Mouse (Mus musculus) layer of hippocampus, postnatal 36 days (tissue): ENCODE data around the gene Bcas3. TPM values are rescaled to one million over a fixed set of nuclear protein-coding genes. Genes with fewer than 3 reads are reported as not detected.
A peak's percentile ranks its signal among the peaks of the same experiment; 100 is the strongest.

Experiments used
- DNase-seq, 2 experiments: peaks; one replicate each; pipeline ENCODE4 v3.0.0; 2022
- total RNA-seq, 2 experiments: library from RNA; stranded (reverse); gene quantifications; 2 replicates each; pipeline ENCODE4 v1.2.3; 2021

The Bcas3 gene
- total RNA-seq, 2 experiments from 2014 or later = 64.9 to 69.2 TPM

DNA sequence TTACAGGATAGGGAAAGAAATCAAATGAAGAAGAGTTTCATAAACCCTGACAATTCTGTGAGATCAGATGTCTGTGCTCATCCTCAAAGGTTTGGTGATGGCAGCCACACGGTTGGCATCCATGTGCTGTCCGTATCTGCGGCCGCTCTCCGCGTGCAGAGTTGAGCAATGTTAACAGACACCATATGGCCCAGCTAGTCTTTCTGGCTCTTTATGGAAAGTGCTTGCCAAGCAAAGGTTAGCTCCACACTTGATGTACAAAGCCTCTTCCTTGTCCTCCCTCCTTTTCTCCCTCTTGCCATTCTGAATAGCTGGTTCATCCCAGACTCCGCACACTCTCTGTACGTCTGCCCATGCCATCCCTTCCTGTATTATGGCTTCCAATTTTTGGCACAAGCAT, 269.0 kb downstream of the Bcas3 start:
- no peak for DNase-seq

DNA sequence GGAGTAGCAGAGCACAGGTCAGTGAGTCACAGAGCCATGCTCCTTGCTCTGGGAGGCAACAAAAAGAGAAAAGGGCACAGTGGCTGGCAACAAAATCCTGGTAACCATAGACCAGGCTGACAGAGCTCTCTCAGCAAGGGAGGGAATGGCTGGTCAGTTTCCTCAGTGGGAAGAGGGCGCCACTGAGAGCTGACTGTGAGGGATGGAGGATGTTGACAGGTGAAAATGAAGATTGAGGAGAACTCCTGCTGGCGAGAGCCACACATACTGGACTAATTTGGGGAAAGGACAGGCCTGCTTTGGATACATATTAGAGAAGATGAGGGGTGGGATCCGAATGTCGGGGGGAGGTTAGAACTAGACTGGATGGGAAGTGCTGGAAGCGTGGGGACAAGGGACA, 272.2 kb downstream of the Bcas3 start:
- DNase-seq = no peak

DNA sequence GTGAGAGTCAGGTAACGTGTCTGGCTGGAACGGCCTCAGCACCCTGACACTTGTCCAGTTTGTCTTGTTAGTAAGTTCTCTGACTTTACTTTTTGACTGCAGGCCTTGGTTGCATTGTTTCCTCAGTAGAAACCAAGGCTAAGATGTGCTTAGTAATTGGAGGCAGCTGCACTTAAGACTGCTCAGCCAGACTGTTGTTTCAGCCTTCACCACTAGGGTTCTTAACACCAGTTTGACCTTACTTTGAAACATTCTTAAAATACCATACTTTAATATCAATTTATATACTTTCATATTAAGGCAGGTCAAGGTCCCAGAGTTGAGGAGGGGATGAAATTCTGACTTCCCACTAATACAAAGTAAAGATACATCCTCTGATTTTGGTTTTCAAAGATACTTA, 273.9 kb downstream of the Bcas3 start:
- DNase-seq = no peak

DNA sequence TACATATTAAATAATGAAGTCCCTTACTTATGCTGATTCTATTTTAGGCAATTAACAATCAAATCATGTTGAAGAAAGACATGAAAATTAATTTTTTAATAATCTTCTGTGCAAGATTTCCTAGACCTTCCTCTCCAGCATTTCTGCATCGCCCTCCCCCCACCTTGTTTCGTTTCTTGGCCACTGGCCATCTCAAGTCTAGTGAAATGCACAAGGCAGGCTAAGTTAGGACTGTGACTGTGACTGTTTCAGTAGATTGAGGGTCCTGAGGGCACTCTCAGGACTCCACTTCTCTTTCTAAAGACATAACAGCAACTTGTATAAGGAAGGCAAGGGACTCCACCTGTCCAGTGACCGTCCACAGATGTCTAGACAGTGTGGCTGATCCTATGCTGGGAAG, 274.4 kb downstream of the Bcas3 start:
- no peak for DNase-seq

DNA sequence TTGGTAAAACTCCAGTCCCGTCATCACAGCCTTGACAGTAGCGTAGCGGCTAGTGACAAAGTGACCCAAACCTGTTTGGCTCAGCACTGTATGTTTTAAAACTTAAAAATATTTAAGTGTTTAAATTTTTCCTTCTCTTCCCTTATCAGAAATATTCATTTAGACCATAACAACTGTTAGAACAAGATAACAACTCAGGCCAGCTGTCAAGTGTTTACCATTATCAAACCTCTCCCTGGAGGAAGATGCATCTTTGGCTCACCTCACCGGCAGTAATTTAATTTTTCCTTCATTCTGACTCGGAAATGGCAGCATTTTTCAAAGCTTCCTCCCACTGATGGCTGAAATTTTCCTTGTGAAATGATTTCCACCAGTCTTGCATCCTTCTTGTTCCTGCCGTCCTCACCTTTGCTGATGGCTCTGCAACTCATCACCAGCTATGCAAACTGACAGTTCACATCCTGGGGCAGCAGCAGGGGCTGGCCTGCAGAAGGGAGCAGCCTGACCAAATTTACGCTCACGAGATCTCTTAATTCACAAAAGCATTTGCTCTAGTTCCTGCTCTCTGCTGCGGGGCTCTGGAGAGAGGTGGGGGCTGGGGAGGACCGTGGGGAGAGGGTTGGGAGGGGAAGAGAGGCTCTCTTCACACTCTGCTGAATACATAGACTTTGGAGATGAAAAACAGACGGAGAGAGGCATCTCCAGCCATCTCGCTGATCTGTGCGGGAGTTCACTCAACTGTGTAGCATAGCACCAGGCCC, 275.5 kb downstream of the Bcas3 start:
- no peak for DNase-seq

DNA sequence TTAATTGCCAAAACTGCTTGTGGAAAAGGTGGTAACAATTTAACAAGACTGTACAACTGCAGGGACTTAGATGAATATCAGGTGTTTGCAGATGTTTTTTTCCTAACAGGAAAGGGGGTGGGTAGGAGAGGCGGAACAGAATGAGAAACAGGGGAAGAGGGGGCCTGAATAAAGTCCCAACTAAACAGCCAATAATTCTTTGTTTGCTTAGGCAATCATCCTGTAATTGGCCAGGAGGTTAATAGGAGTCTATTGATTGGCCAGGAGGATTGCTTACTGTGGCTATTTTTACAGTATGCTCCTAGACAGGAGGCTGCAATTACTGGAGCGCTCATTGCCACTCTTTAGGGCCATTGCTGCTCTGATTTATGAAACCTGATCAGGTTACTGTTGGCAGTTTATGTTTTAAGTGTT, 279.6 kb downstream of the Bcas3 start:
- no peak for DNase-seq

DNA sequence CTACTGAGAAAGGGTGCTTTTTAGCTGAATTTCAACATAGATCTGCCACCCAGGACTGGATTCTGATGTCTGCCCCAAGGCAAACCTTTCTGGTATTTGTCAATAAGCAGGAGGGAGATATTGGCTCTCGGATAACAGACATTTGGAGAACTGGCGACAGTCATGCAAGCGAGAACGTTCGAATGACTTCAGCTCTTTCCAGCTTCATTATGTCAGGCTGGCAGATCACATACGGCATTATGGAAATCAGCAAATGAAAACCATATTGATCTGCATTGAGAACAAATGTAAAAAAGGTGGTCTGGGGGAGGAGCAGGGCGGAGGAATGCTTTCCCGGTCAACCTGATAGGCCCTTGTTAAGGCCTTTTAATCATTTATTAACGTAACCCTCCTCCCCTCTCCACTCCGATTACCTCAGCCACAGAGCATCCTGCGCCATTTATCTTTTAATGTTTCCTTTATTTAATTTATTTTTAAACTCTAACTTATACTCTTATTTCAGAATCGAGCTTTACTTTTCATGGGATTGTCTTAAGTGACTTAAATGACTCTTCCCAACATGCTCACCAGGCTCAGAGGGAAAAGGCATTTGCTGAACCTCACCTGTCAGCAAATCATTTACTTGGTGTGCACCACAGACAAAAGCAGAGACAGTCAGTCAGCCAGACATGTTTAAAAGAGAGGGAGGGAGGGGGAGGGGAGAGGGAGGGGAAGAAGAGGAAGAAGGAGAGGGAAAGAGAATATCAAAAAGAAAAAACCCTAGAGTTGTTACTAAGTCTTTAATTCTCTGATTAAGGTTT, 285.9 kb downstream of the Bcas3 start:
- no peak for DNase-seq

DNA sequence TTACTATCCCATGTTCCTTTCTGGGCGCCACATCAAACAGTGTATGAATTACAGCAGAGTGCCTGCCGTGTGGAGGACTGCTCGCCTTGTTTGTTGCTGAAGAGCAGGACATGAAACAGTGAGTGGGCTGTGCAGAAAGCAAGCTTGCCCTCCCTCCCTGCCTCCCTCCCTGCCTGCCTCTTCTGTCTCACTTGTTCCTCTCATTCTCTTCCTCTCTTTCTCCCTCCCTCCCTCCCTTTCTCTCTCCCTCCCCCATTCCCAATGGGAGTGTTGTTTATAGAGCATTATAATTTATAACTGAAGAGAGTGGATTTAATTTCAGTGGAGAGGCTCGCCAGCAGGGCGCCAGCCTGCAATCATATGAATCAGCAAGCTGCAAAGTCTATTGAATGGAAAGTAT, 287.7 kb downstream of the Bcas3 start:
- no peak for DNase-seq

DNA sequence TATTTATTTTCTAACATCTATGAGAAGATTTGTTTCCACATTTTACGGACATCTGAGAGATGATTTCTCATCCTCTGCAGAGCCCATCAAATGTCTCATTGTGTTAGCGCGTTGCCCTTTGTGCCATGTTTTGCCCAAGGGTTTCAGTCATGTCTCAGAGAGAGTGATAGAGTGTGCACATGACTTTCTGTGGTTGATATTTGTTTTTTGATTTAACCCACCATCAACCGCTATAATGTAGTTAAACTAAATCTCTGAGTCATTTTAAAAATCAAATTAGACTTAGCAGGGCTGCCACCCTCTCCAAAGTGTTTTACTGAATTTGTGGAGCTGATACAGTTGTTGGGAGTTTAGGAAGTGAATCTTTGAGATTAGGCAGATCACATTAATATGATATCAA, 288.5 kb downstream of the Bcas3 start:
- no peak for DNase-seq

DNA sequence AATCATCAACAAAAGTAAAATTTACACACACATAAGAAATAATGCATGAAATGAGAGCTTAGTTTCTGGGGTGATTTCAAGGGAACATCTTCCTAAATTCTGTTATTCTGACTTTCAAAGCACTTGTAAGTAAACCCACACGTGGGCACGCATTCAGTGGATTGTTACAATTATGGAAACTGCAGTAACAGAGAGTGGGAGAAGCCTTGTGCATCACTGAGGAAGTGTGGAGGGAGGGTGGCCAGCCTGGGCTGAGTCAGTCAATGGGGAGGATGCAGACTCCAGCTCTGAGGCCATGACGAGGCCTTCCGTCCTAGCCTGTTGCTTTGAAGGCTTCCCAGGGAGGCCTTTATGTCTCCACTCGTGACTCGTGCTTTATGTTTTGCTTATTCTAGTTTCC, 289.6 kb downstream of the Bcas3 start:
- DNase-seq = peak; percentile 24 to 27

DNA sequence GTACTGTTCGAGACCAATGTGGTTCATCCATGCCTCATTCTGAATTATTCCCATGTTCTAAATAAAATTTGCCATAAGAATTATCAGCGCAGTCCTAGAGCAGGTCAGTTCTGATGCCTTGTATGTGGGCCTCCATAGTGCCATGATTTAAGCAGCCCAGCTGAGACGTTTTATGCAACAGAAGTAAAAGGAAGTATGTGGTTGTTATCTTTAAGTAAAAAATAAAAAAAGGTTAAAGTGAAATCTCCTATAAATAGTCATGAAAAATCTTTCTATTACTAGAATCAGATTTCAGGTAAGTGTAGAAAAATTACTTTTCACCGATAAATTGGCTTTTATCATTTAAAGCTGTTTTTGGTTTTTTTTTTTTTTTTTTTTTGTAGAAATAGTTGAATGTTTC, 290.1 kb downstream of the Bcas3 start:
- no peak for DNase-seq

DNA sequence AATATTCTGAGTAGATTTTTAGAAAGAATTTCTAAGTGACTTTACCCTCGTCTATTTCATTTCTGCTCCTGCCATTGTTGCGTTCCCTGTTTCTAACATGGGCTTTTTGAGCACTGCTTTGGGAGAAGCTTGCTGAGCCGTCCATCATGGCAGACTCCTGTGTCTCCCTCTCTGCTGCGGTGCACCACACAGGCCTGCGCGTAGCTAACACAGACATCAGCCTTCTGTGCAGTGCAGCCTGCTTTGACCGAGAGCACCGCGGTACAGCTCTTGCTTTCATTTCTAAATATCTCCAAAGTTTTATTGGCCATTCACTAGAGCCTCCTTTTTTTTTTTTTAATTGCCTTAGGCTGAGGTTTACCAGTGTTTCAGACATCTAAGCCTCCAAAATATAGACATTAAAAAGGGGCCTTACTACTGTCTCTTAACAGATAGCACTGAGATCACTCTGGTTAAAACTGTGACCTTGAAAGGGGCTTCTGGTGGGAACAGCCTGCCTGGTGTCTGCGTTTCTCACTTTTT, 290.6 kb downstream of the Bcas3 start:
- no peak for DNase-seq

DNA sequence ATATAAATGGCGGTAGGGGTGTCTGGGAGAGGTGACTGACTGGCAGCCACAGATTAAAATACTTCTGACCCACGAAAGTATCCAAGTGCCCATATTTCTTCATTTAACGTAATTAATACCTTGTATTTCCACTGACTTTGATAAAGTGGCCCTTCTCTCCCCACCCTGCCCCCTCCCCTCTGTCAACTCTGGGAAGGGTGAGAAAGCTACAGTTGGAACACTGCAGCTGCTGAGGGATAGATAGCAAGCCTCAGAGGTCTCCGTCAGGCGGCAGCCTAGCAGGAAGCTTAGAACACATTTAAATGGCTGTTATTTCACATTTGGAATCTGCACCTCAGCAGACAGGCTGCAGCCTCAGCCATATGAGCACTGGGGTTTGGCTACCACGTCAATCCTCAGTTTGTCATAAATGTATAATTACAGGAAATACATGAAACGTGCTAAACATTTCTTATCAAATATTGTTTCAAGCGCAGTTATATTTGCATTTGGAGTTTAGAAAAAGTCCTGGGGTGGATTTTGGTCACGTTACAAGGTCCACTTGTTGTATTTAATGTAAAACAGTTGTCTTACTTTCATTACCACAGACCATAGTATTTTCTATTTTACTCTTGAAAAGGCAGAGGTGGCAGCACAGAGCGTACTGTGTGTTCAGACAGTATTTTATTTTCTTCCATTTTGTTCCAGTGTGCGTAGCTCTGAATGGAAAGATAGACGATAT, 291.2 kb downstream of the Bcas3 start:
- no peak for DNase-seq

DNA sequence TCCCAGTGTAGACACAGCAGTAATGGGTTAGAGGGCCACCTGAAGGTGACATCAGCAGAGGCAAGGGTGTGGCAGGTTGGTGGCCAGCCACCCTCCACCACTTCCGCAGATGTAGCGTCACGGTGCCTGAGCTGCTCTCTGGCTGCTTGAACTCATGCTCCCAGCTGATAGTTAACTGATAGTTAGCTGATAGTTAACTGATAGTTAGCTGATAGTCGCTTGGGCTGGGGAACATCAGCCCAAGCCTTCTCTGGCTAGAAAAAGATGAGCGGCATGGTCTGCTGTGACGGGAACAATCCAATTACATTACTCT, 291.7 kb downstream of the Bcas3 start:
- no peak for DNase-seq

DNA sequence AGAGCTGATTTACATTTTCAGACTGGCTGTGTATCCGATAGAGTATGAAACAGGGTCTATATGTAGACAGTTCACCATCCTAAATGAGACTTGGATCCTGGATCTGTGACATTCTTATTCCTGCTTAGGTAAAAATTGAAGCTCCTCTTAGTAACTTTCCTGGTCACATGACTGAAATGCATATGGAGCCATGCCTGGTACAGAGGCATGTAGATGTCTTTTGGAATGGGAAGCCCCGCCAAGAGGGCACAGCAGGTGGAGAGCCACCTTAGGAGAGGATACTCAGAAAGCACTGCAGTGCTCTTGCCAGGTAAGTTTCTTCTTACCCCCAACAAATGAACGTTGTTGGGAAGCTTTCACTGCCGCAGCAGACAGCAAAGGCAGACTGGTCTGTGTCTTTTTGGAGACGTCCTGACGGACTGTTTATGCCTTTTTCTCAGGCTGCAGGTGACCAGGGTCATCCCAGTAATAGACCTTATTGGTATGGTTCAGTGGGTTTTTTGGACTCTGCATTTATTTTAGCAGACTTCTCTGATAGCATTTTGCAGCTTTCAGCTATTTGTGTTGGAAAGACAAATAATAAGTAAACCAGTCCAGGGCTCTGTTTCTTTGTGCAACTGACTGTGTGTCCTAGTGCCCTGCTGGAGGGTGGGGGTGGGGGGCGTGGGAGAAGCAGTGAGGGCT, 292.3 kb downstream of the Bcas3 start:
- no peak for DNase-seq

DNA sequence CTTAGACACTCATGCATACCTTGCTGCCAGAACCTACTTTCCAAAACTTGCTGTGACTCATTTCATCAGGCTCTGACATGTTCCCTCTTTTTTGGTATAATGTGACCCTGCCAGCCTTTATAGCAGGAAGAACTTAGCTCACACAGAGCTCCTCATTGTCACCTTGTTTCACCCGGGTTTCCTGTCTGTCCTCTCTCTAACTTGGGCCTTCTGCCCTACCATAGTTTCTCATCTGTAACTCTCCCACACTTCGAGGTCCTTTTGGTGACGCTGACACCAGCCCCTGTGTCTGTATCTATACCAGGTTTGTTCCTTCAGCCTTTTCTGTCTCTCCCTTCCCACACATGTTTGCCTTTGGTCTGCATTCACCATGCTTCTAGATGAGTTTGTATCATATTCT, 295.9 kb downstream of the Bcas3 start:
- no peak for DNase-seq

DNA sequence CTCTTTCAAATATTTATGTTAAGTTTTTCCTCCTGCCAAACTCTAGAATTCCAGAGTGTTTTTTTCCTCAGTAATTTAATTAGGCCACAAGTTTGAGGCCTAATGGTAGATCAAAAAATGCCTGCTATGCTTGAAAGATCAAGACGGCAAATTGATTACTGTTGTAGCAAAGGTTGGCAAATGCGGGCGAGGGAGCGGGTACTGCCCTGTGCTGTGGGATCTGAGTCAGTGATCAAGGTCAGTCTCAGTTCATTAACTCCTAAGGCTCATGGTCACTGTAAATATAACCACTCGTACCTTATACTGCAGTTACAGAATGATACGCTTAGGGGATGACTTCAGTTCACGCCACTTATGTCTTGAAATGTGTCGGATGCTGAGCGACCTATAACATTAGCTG, 296.4 kb downstream of the Bcas3 start:
- no peak for DNase-seq

DNA sequence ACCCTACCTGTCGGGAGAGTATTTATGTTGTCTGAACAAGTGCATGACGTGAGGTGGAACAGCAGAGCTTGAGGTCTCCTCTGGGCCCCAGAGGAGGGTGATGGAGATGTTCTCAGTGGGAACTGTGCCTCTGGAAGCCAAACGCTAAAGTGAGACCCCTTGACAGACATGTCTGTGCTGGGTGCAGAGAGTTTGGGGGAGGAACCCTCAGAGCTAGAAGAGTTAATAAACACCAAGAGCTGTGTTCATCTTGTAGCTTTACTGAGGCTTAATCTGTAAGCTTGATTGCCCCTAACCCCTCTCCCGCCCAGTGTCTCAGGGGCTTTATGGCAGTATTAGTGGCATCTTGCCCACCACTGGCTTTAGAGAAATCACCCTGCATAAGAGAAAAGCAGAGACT, 304.5 kb downstream of the Bcas3 start:
- no peak for DNase-seq

DNA sequence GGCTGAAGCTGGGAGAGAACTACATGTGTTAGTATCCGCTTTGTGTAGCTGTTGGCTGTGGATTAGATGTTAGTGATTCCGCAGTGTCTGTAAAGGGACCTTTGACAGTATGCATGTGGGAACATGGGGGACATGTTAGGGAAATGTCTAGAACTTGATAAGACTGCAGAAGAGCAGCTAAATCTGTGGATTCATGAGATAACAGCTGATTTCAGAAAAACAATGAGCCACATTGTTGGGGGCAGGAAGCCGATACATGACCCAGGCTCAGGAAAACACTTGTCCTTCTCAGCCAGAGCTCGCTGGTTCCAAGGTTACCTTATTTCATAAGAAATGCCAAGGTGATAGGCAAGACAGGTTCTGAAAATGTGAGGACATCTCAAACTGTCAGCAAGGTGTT, 307.3 kb downstream of the Bcas3 start:
- DNase-seq = no peak

DNA sequence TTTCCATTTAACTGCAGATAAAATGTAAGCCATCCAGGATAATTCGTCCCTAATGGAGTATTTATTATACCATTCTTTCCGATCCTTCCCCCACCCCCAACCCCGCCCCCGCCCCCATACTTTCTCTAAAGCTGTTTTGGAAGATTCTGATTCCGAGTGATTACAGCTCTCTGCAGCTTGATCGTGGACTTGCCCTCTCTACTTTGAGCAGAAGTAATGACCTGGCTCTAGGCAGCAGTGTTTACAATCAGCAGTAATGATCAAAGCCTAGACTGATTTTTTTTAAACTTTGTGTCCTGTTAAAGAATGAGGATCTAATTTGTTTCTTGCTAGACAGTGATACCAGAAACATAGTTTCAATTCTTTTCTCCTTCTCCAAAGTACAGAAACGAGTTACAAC, 314.2 kb downstream of the Bcas3 start:
- DNase-seq = no peak

DNA sequence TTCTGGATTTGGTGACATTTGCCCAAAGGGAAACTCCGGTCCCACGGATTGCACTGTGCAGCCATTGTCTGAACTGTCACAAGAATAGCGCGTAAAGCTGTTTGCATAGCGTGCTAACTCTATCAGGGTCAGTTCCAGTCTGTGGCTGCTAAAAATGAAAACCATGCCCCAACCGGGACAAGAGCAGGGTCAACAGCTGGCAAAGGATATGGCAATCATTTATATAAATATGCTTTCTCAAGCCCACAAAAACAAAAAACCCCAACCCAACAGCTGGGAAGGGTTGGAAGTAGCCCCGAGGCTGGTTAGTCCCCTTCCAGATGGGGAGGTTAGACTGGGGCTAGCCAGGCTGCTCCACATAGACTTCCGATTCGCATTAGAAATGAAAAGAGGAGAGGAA, 314.8 kb downstream of the Bcas3 start:
- DNase-seq = no peak

DNA sequence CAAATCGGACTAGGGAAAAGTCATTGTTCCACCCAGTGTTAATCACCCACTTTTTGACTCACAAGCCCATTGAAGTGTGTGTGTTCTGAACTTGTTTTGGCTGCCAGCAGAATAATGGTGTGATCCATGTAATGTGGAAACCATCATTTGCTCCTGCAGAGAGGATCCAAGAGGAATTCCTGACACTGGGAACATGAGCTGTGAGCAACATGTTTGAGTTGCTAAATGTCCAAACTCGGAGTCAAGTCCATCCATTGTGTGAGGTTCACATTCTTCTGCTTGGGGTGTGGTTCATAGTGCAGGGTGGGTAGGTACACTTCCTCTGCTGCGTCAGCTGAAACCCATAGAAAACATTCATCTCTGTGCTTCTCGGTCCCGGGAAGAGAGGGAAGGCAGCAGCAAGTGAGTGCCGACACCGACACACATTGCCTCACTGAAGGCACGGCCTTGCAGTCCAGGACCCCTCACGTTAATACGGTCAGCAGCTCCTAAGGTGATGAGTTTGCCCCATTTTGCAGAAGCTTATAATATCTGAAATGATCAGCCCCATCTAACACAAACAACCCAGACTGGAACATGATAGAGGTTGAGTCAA, 320.0 kb downstream of the Bcas3 start:
- no peak for DNase-seq
